Mouse (Mus musculus): ENCODE measurements around the gene Erg. TPM values are rescaled to one million over a fixed set of nuclear protein-coding genes. Genes with fewer than 3 reads are reported as not detected.
A peak's percentile ranks its signal among the peaks of the same experiment; 100 is the strongest.

The Erg gene
- 6.1 and 17.6 TPM in 2 replicates for polyA plus RNA-seq (2011; ENCODE audit: insufficient read length, low read depth, missing spikeins)

DNA sequence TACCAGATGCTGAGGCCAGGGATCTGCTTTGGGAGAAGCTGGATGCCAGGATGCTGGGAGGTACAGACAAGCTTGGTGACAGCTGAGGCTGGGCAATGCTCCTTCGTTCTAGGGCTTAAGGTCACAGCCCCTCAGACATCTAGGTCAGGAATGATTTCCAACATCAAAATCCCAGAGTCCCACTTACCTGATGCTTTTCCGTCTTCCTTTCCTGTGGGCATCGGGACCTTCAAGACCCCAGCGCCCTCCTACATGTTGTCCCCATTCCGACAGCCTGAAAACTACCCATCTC, at the start of gene Erg:
Erg (minus strand) TSS at position 283 of the 292 bp plus-strand sequence.
- H3K4me3 ChIP-seq (ENCODE audit: insufficient read depth, low read length), result peak within 1 kb of the TSS; percentile 43
- H3K4me1 ChIP-seq (ENCODE audit: control insufficient read depth, insufficient read depth, low read length), result no peaks in the 10 kb centered on the region; the same call in 1 of the 2 replicates
- TF ChIP-seq POLR2A (IDR thresholded peaks at IDR 0.05; ENCODE audit: low read depth, low read length), result no peak; the same call in 1 of the 2 replicates
- no peak for TF ChIP-seq CTCF (IDR thresholded peaks at IDR 0.05; ENCODE audit: borderline replicate concordance, insufficient read depth, low read length)
- peak within 1 kb of the TSS; percentile 9; the same call in 1 of the 2 replicates for H3K27ac ChIP-seq (ENCODE audit: insufficient read depth, low read length)

GRCm38 (mm10) chr16:95631816-95632215, 45.4 kb upstream of the Erg start:
- TF ChIP-seq POLR2A (IDR thresholded peaks at IDR 0.05; ENCODE audit: low read depth, low read length) (no peak), CTCF (IDR thresholded peaks at IDR 0.05; ENCODE audit: borderline replicate concordance, insufficient read depth, low read length) (no peak)
- Histone ChIP-seq H3K27ac (ENCODE audit: insufficient read depth, low read length) (no peak overlapping the region), H3K4me3 (ENCODE audit: insufficient read depth, low read length) (no peak overlapping the region)

DNA sequence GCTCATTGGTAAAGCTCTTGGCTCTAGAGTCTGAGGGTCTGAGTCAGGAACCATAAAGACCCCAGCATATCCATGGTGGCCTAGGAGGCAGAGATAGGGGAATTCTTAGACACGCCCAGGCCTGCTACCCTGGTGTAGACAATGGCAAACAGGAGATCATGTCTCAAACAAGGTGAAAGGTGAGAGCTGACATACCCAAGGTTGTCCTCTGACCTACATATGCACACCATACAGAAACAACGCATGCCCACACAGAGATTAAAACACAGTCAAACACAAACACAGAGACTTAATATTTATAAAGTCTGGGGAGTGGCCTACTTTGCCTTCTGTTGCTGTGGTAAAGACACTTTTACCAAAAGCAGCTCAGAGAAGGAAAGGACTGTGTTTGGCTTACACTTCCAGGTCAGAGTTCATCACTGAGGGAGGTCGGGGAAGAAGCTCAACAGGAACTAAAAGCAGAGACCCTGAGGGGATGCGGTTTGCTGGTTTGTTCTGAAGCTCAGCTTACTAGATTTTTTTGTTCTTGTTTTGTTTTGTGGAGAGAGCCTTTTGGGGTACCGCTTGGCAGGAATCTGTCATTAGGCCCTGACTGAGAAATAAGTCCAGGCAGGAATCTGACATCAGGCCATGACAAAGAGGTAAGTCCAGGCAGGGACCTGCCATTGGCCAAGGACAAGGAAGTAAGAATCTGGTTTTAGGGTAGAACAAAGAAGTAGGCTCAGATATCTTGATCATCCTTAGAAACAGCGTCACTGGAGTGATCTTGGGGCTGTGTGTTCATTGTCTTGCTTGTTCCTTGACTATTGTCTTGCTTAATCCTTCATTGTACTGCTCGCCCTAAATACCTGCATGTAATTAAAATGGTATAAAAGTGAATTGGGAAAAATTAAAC, 37.7 kb upstream of the Erg start:
- TF ChIP-seq POLR2A (IDR thresholded peaks at IDR 0.05; ENCODE audit: low read depth, low read length), result no peak
- no peak for TF ChIP-seq CTCF (IDR thresholded peaks at IDR 0.05; ENCODE audit: borderline replicate concordance, insufficient read depth, low read length)
- no peak overlapping the region for H3K27ac ChIP-seq (ENCODE audit: insufficient read depth, low read length)
- H3K4me1 ChIP-seq (ENCODE audit: control insufficient read depth, insufficient read depth, low read length), result peaks cover 7% of the 10 kb centered on the region; the same call in 1 of the 2 replicates
- H3K4me3 ChIP-seq (ENCODE audit: insufficient read depth, low read length), result no peak overlapping the region

More at GRCm38 (mm10) chr16:95631816-95632215, 45.4 kb upstream of the Erg start:
- no peaks in the 10 kb centered on the region for H3K4me1 ChIP-seq (ENCODE audit: control insufficient read depth, insufficient read depth, low read length)

GRCm38 (mm10) chr16:95623056-95623455, 36.7 kb upstream of the Erg start:
- no peak overlapping the region for H3K4me3 ChIP-seq (ENCODE audit: insufficient read depth, low read length)
- TF ChIP-seq CTCF (IDR thresholded peaks at IDR 0.05; ENCODE audit: borderline replicate concordance, insufficient read depth, low read length) (no peak), POLR2A (IDR thresholded peaks at IDR 0.05; ENCODE audit: low read depth, low read length) (no peak)
- peaks cover 7% of the 10 kb centered on the region; the same call in 1 of the 2 replicates for H3K4me1 ChIP-seq (ENCODE audit: control insufficient read depth, insufficient read depth, low read length)
- H3K27ac ChIP-seq (ENCODE audit: insufficient read depth, low read length), result no peak overlapping the region

- Histone ChIP-seq H3K27ac (ENCODE audit: insufficient read depth, low read length) (no peak overlapping the region), H3K4me3 (ENCODE audit: insufficient read depth, low read length) (no peak overlapping the region), H3K4me1 (ENCODE audit: control insufficient read depth, insufficient read depth, low read length) (peaks cover 7% of the 10 kb centered on the region; the same call in 1 of the 2 replicates)
- TF ChIP-seq POLR2A (IDR thresholded peaks at IDR 0.05; ENCODE audit: low read depth, low read length), result no peak
- TF ChIP-seq CTCF (IDR thresholded peaks at IDR 0.05; ENCODE audit: borderline replicate concordance, insufficient read depth, low read length), result no peak
These were observed 33.5 kb upstream of the Erg start for GRCm38 (mm10) chr16:95619859-95620325.

DNA sequence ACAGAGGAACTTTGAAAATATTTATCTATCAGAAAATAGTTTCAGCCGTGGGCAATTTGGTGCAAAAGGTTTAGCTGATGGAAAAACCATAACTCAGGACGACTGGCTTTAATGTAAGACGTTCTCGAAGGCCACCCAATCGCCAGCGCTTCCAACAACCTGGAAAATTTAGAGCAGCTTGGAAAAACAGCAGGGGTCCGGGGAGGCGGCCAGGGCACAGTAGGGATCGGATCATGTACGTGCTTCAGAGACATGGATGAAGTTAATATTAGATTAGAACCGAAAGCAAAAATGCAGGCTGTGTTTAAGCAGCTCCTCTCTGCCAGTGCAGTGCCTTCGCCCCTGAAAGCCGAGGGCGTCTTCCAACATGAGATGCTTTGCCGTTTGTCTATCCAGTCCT, 31.8 kb upstream of the Erg start:
- Histone ChIP-seq H3K27ac (ENCODE audit: insufficient read depth, low read length) (no peak overlapping the region), H3K4me3 (ENCODE audit: insufficient read depth, low read length) (no peak overlapping the region), H3K4me1 (ENCODE audit: control insufficient read depth, insufficient read depth, low read length) (peaks cover 7% of the 10 kb centered on the region; the same call in 1 of the 2 replicates)
- TF ChIP-seq CTCF (IDR thresholded peaks at IDR 0.05; ENCODE audit: borderline replicate concordance, insufficient read depth, low read length), result no peak
- TF ChIP-seq POLR2A (IDR thresholded peaks at IDR 0.05; ENCODE audit: low read depth, low read length), result no peak

- Histone ChIP-seq H3K4me1 (ENCODE audit: control insufficient read depth, insufficient read depth, low read length) (peaks cover 9% of the 10 kb centered on the region), H3K27ac (ENCODE audit: insufficient read depth, low read length) (no peak overlapping the region), H3K4me3 (ENCODE audit: insufficient read depth, low read length) (no peak overlapping the region)
- TF ChIP-seq CTCF (IDR thresholded peaks at IDR 0.05; ENCODE audit: borderline replicate concordance, insufficient read depth, low read length) (no peak), POLR2A (IDR thresholded peaks at IDR 0.05; ENCODE audit: low read depth, low read length) (no peak)
These were observed 31.3 kb upstream of the Erg start for GRCm38 (mm10) chr16:95617720-95618119.

- Histone ChIP-seq H3K4me3 (ENCODE audit: insufficient read depth, low read length) (no peak overlapping the region), H3K27ac (ENCODE audit: insufficient read depth, low read length) (no peak overlapping the region), H3K4me1 (ENCODE audit: control insufficient read depth, insufficient read depth, low read length) (peaks cover 12% of the 10 kb centered on the region)
- peak; percentile 76; the same call in 1 of the 2 replicates for TF ChIP-seq CTCF (IDR thresholded peaks at IDR 0.05; ENCODE audit: borderline replicate concordance, insufficient read depth, low read length)
- TF ChIP-seq POLR2A (IDR thresholded peaks at IDR 0.05; ENCODE audit: low read depth, low read length), result no peak
These were observed 29.2 kb upstream of the Erg start for GRCm38 (mm10) chr16:95615579-95615978.

GRCm38 (mm10) chr16:95614482-95614881, 28.1 kb upstream of the Erg start:
- TF ChIP-seq CTCF (IDR thresholded peaks at IDR 0.05; ENCODE audit: borderline replicate concordance, insufficient read depth, low read length) (no peak), POLR2A (IDR thresholded peaks at IDR 0.05; ENCODE audit: low read depth, low read length) (no peak)
- no peak overlapping the region for H3K27ac ChIP-seq (ENCODE audit: insufficient read depth, low read length)
- H3K4me3 ChIP-seq (ENCODE audit: insufficient read depth, low read length), result no peak overlapping the region
- peaks cover 5% of the 10 kb centered on the region; the same call in 1 of the 2 replicates for H3K4me1 ChIP-seq (ENCODE audit: control insufficient read depth, insufficient read depth, low read length)
